Mouse (Mus musculus) hematopoietic stem cell, adult 5-6 weeks (primary cell): Measurements from ENCODE around the gene Selenbp2. TPM values are rescaled to one million over a fixed set of nuclear protein-coding genes. Genes with fewer than 3 reads are reported as not detected.
"Not testable (repeated sequence)": the region's sequence is repeated elsewhere in the genome, so short reads cannot be mapped to it uniquely, and the experiment has no call there.

Source experiments
- ATAC-seq, 2 experiments: fragments of 125-278 bp in 1 of 2; replicated peaks in 1 of 2; 2 replicates each; pipeline ENCODE4 v1.8.0; 2016 to 2017; ENCODE audit warnings: inconsistent platforms in 2 of 2, mild to moderate bottlenecking in 2 of 2, moderate number of reproducible peaks in 2 of 2, low read depth in 1 of 2, moderate TSS enrichment in 1 of 2; ENCODE audit not compliant: low FRiP score in 2 of 2, poor library complexity in 2 of 2, severe bottlenecking in 2 of 2, insufficient read depth in 1 of 2, low TSS enrichment in 1 of 2
- total RNA-seq: library from RNA; stranded (forward); fragments of 172-1452, 232-1000 nt; gene quantifications from 2 replicates; pipeline ENCODE4 v1.2.3, GENCODE M21; 2017

The Selenbp2 gene
- 0.19 TPM in 1 of 2 replicates, not detected in the other for total RNA-seq

GRCm38 (mm10) chr3:94693329-94693825 is at the start of gene Selenbp2:
Selenbp2 (plus strand) TSS chr3:94693556.
- ATAC-seq: no peak

GRCm38 (mm10) chr3:94648755-94649590 is 44.4 kb upstream of the Selenbp2 start:
- ATAC-seq: no peak; a peak in 1 of 4 replicates

DNA sequence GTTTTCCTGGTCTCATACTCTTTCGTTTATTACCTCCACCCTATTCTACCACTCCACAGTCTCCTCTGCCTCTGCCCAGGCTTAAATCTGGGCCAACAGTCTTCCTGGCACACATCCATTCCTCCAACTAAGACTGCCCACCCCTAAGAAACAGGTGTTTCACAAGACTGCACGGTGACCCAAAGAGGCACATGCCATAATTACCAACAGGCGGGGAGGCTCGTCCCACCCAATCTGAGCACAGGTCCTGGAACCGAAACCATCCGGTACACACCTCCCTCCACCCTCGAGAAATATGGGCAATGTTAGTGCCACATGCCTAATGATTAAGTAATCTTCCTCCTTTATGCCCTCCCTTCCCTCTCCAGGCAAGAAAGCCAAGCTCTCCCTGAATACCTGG is 42.9 kb upstream of the Selenbp2 start:
- ATAC-seq: no peak

DNA sequence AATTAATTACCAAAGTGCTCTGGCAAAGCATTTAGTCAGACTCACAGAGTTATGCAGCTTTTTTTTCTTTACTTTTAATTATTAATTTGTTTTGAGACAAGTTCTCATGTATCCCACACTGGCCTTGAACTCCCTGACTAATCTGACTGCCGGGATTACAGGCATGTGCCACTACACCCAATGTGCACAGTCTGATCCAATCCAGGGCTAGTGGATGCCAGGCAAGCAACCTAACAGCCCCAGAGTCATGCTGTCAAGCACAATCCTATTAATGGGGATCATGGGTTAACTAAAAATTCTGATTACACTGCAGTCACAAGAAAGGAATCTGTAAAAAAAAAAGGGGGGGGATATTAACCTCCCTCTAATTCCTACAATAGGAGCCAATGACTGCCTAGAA is 39.4 kb upstream of the Selenbp2 start:
- ATAC-seq: not testable (repeated sequence)

- ATAC-seq: peak; percentile 12 to 27; a peak in 3 of 4 replicates
These were observed 35.3 kb upstream of the Selenbp2 start for GRCm38 (mm10) chr3:94657852-94658739.

DNA sequence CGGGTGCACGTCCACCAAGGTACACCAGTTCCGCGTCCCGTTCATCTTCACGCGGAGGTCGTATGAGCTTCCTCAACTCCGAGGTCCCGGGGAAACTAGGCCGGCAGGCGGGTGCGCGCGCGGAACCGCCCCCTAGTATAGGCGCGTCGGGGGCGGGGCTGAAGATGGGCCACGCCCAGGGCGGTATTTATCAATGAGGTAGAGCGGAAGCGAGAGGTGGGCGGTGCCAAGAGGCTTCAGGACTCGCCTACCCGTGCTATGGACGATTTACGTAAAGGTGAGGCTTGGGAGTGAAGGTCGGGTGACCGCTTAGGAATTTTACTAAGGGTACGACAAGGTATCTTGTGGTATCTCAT is 34.6 kb upstream of the Selenbp2 start, which contains the start of gene Tuft1:
Tuft1 (minus strand) TSS at position 133 of the 356 bp plus-strand sequence.
- ATAC-seq: peak; percentile 91 to 93

- peak; percentile 41 to 51 for ATAC-seq
These were observed 34.1 kb upstream of the Selenbp2 start for GRCm38 (mm10) chr3:94659142-94659748.

- not testable (repeated sequence) for ATAC-seq
These were observed 32.5 kb upstream of the Selenbp2 start for GRCm38 (mm10) chr3:94660841-94661240.

DNA sequence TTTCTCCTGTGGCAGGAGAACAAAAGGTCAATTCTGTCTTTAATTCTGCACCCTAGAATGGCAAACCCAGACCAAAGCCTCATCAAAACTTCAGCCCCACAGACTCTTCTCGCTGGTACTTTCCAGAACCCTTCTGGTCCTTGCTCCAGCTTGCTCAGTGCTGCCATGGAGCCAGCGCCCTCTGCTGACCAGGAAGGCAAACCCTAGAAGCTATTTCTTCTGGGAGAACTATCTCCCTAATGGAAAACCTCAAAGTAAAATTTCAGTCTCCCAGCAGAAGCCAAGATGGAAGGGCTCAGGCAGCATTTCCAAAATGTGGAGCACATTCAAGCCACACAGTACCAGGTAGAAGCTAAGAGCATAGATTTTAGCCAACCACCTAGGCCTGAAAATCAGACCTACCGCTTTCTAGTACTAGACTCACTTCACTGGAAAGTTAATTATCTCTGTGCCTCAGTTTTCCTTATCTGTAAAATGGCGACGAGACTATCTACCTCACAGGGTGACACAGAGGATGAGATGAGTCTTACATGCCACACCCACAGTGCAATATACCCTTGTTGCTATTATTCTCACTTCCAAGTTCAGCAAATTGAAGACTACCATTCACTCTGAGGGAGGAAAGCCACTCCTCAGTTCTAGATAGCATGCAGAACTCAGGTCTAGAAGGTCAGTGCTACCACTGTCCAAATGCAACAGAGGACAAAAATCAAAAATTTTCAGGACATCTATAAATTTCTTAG is 28.1 kb upstream of the Selenbp2 start:
- ATAC-seq: not testable (repeated sequence)

GRCm38 (mm10) chr3:94665896-94666295 is 27.5 kb upstream of the Selenbp2 start:
- ATAC-seq: not testable (repeated sequence)

DNA sequence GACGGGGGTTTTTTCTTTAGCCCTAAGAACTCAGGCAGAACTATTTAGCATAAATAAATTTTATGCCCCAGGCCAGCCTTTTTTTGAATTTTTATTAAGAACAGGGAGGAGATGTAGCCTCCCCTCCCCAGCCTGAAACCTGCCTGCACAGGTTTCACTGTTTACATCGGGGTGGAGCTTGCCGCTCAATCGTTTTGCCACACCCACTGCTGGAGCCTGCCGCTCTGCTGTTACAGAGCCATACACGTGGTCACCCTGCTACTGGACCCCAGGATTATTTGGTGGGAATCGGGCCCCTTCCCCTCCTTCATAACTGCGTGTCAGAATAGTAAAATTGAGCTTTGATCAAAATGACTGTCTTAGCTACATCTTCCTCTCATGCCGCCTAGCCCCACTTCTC is 18.3 kb upstream of the Selenbp2 start:
- not testable (repeated sequence) for ATAC-seq

GRCm38 (mm10) chr3:94679351-94679841 is 14.0 kb upstream of the Selenbp2 start:
- no peak for ATAC-seq

- ATAC-seq: not testable (repeated sequence)
These were observed 13.3 kb upstream of the Selenbp2 start for GRCm38 (mm10) chr3:94680032-94680431.

GRCm38 (mm10) chr3:94680783-94681182 is 12.6 kb upstream of the Selenbp2 start:
- ATAC-seq: no peak

GRCm38 (mm10) chr3:94683646-94684045 is 9.7 kb upstream of the Selenbp2 start:
- ATAC-seq: no peak

DNA sequence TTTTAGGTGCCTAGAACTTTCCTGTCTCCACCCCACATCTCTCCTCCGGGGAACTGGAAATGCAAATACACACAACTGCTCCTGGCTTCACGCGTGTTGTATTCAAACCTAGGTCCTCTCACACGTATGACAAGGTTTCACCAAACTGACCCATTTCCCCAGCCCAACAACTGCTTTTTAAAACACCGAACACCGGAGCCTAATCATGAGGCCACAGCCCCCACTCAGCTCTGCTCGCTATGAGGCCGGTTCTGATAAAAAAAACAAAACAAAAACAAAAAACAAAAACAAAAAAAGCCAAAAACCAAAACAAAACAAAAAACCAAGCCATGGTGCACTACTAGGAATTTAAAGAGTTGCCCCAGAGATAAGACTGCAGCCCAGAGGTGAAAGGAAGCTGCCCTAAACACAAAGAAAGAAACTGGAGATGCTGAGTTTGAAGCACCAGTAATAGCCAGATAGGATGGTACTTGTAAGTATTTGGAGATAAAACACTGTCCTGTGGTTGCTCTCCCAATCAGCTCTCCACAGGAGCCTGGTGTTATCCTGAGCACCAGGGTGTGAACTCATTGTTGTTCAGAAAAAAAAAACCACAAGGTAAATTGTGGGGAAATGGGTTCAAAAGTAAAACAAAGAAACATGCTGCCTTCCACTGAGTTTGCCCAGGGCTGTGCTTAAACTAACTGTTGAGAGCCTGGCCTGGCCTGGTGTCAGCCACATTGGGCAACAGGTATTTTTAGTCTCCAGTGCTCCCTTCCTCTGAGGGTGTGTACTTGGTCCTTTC is 7.2 kb upstream of the Selenbp2 start:
- ATAC-seq: peak in 1 of 2 experiments; percentile 62; a peak in 2 of 4 replicates
